Mouse (Mus musculus): ENCODE results near the gene Fgf13.
A peak's percentile ranks its signal among the peaks of the same experiment; 100 is the strongest.

The Fgf13 gene

DNA sequence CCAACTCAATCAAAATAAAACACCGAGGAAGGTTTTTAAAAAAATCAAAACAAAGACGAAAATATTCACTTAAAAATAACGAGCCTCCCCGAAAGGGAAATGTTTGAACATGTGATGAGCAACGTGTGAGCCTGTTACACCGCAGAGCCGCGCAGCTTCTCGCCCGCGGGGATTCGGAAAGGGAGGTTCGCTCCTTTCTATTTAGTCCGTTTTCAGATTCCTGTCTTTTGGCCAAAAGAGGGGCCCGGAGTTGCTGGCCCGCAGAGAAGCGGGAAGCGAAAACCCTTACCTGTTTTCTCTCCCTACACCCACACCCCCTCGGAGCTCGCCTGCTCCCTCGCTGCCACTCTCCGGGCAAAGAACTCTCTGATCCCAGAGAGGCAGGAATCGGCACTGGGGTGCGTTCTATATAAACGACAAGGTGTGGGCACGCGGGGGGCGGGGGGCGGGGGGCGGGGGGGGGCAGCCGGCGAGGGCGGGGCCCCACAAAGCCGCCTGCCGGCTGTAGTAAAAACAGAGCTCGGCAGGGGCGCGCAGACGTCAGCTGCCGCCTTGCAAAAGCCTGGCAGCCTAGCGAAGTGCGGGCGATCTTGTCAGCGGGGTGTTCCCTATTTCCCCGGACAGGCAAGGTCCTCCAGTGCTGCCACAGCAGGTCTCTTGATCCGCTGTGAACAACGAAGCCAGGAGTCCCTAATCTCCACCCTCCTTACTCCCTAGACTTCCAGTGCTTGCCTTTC, at the start of gene Fgf13:
Gene Fgf13 (minus strand): TSS at position 377 of the 737 bp plus-strand sequence.
- peak; percentile 6 to 7 for DNase-seq

DNA sequence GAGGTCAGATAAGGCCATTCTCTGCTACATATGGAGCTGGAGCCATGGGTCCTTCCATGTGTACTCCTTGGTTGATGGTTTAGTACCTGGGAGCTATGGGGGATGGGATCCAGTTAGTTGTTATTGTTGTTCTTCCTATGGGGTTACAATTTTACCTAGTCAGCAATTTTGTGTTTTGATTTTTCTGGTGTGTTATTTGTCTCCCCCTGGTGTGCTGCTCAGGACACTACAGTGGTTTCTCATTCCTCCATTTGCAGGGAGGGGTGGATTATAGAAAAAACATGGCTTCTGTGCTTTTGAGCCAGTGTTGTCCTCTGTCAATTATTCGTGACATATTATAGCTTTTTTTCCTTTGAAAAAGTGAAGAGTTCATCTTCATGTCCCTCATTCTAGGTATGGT, 38.7 kb upstream of the Fgf13 start:
- DNase-seq: no peak

DNA sequence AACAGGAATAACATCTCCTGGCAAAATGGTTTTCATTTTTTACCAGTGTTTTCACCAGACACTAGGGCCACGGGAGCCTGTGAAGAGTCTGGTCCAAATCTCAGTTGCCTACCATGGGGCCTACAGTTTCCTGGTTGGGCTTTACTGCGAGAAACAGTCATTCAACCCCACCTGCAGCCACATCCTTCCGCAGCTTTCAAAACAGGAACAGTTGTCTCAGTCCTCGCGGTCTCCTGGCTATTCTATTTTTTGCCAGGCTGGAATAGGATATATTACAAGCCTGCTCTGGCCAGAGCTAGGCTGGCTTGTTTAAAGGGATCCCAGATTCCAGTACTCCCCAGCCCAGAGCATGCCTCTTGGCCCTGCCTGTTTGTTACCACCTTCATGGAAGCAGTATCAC, 21.2 kb upstream of the Fgf13 start:
- DNase-seq: peak in 1 of 2 experiments; percentile 5

DNA sequence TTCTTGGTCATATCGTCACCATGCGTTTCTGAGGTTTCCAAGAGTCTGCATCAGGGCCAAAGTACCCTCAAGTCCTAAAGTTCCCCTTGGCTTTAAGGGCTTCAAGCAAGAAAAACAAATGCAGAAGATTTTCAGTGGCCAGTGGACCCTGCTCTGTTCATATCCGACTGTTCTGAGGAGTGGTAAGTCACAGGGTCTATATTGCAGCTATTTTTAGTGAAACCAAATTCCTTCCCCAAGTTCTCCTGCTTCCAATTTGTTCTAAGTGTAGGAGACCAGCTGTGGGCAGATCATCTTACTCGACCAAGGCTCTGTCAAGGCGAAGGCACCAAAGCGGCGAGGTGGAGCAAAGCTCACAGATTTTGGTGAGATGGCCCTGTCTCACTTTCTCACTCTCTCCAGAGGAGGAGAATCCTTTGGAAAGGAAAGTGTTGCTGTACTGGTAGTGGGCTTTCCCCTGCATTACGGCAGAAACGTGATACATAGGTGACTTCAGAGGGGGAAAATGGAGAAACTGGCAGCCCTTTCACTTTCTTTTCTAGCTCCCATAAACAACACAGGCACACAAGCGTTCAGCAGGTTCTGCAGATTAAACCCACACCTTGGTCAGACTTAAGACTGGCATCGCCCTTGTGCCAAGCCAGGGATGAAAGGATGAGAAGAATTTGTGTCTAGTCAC, 17.8 kb upstream of the Fgf13 start:
- DNase-seq: no peak

DNA sequence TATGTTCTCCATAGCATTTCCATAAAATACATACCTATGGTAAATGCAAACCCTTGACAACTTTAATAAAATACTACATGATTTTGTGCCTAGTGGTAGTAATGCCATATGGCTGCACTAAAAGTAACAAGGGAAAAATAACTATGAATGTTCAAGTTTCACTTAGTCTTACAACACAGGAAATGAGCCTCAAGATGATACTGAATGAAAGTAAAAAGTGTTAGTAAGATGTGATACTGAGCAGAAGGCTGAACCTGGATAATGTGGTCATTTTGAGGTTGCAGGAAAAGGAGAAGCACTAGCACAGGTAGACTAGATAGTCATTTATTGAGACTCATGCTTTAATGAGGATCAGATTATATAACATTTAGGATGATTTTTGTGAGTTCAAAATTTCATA, 16.2 kb upstream of the Fgf13 start:
- no peak for DNase-seq

DNA sequence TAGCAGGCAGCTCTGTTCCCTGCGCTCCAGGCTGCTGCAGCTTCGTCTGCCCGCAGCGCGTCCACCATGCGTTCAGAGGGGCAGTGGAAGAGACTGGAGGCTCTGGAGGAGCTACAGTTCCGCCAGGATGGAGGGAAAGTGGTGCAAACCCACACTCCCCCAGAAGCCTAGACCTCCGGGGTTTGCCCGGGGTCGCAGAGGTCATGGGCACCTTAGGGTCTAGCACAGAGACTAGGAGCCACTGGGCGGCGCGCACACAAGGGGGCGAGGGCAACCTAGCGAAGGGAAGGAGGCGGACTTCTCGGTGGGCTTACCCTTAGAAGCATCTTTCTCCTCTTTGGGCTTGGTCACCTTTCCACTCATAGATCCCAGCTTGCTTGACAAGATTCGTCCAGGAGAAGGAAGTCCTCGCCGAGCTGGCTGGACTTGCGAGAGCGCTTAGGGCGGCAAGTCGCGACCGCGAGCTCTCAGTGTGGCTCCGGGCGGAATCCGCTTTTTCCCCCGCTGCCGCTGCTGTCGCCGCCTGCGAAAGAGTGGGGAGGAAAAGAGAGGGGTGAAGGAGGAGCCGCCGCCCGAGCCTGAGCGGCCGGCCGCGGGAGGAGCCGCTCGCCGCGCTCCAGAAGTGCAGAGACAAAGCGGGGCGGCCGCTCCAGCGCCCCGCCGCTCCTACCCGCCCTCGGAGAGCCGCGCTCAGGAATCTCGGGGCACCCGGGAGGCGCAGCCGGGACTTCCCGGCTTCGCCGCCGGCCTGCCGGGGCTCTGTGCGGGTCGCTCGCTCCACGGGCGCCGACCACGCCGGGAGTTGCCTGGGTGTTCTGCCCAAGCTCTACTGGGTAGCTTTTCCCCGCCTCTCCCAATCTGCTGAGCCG, 811 bp downstream of the Fgf13 start:
- peak; percentile 10 to 15 for DNase-seq

DNA sequence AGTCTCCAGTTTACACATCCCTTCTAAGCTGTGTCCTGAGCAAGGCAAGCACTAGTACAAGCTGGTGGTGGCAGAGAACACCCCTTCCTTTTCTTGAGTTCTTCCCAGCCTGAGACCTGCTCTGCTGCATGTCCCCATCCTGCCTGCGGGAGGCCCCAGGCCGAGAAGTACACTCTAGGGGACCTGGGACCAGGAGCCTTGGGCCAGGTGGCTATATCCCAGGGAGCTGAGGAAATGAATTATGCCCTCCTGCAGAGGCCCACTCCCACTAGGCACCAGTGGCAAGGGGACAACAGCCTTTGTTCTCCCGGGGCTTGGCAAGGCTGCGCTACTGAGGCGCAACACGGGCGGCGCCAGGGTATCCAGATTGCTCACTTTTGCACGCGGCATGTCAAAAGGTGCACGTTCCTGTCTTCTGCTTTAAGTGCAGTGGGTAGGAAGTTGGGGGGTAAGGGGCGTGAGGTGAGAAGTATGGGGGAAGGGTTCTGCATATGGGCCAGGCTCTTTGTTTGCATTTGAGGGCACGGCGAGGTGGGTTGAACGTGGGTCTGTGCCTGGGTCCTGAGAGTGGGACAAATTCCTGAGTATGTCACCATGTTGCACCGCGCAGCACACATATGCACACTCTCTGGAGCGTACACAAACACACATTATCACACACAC, 1.7 kb downstream of the Fgf13 start:
- peak; percentile 2 to 7 for DNase-seq

DNA sequence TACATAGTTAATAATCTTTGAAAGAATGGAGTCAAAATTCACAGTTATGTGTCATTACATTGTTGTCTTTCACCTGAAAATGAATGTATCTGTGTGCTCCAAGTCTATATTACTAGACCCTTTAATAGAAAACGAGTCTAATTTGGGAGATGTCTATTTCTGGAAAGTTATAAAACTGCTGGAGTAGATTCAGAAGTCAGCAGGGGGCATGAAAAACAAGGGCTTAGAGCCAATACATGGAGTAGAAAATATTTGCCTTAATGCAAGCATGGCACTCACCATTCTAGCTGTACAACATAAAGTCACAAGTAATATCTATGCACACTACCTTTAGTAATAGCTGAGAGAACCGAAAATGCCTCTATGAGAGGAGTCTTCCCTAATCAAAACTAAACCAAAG, 19.9 kb downstream of the Fgf13 start:
- DNase-seq: no peak

DNA sequence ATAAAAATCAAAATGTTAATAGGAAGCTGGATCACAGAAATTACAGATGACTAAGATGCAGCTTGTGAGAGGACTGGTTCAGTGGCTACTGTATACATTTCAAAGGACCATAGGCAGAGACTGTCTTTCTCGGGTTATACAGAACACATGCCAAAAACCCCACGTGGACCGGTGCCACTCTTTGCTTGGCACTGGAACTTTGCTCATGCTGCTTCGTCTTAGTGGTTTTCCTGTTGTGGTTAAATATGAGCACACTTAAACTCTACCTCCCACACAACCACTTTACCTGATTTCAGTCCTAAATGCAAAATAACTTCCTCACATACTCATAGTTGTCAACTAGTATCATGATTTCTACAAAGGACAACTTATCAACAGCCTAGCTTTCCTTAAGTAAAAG, 59.6 kb downstream of the Fgf13 start:
- DNase-seq: no peak

DNA sequence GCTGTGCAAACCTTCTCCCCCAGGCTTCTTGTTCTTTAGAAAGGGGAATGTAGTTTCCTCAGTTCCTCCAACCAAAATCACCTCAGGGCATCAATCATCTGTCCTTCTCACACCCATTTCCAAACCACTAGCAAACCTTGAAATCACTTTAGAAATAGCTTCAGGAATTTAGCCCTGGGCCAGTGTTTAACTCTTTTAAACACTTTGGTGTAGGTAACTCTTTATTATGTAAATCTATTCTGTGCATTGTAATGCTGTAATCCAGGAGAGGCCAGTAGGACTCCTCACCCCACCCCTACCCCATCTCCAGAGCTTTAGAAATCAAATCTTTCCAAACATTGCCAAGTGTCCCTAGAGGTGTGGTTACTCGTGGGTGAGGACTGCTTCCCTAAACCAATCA, 74.5 kb downstream of the Fgf13 start:
- no peak for DNase-seq

DNA sequence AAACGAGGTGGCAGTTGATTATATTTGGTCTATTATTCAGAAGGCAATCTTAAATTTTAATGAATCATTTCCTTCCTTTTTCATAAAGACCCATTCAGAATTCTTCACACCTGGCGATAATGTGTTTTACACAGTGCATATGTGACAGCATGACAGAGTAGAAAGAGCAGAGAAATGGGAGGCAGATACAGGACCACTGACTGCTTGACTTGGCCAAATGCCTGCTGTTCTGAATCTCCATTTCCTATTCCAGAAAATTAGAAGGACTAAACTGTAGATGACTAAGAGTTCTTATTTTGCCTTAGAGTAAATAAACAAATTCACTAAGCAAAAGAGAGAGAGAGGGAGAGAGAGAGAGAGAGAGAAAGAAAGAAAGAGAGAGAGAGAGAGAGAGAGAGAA, 82.4 kb downstream of the Fgf13 start:
- DNase-seq: no peak

DNA sequence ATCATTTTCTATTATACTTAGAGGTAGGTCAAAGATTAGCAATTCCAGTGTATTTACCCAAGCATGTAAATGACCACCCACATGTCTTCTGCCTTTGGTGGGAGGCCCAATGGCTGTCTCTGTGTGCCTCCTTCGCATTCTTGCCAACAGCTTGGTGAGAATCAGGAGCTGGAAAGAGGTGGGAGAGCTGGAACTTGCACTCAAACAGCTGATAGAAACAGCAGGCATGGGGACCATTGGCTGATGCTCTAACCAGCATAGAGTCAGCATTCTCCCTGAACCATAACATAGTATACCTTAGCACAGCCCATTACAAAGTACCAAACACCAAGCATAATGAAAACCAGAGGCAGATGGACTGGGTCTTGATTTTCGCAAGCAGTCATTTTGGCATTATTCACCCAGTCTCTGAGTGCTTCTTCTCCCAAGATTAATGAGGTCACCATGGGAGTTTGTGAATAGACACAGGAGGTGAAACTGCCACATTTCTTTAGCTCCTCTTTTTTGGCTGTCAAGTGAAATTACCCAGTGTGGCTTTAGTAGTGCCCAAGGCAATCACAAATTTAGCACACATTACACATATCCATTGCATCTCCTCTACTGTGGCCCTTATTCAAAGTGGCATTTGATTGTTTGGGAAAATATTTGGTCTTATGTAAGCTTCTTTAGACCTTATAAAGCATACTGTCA, 165.1 kb downstream of the Fgf13 start:
- no peak for DNase-seq

DNA sequence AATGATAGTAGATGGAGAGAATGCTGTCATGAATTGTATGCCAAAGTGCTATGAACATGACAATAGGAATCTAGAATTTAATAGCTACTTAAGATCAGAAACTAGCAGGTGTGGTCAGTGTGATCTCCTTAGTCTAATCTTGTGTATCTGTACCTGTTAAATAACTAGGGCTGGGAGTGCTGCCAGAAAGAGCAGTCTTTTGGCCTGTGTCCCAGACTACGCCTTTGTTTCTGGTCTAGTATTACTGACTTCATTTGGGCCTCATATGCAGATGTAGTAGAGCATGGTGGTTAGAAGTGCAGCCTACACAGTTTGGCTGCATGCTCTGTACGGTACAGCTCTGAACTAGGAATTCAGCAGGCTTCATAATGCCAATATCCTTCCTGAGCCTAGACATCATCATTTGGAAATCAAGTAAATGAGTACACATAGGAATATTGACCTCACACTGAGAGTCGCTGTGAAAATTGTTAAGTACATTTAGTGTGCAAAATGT, 276.9 kb downstream of the Fgf13 start:
- no peak for DNase-seq

DNA sequence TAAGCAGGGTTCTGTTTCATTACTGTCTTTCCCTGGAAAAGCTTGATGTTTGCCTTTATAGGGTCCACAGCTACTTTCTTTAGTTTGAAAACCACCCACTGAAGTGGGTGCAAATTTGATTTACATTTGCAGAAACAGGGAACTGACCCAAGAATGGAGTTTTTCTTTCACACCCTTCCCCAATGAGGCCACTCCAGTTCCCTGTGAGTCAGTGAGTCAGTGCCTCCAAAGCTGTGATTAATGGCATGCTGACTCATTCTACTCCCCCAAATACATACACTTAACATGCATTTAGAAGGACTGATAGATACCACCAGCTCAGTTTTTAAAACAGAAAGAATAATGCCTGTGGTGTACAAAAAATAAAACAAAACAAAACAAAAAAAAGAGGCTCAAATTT, 316.3 kb downstream of the Fgf13 start:
- DNase-seq: no peak

DNA sequence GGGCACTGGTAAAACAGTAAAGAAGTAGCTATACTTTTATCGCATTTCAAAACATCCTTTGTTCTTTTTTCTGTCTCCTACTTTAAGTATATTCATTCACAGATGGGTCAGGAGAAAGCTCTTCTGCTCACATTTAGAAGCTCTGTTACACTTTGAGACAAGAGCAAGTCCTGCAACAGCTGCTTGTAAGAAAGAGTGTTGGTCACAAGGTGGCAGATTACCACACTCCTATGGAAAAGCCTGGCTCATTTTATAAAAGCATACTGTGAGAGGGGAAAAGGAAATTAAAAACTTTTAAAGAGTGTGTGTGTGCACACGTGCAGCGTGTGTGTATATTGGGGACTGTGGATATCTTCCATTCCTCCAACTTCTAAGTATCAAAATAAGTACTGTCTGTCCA, 324.1 kb downstream of the Fgf13 start:
- DNase-seq: no peak

DNA sequence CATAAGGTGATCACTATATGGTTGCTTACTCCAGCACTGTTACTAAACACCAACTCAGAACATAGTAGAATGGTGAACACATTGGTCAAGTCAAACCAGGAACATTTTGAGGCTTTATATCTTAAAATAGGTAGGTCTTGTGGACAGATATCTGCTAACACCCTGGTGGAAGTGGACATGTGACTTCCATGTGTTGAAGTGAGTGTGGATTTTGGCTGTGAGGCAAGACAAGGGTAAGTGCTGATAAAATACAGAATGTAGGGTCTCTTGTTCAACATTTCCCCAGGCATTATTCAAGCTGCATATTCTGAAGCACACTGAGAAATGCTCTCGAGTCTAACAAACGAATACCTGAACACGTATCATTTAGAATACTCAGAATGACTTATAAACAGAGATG, 324.7 kb downstream of the Fgf13 start:
- no peak for DNase-seq

DNA sequence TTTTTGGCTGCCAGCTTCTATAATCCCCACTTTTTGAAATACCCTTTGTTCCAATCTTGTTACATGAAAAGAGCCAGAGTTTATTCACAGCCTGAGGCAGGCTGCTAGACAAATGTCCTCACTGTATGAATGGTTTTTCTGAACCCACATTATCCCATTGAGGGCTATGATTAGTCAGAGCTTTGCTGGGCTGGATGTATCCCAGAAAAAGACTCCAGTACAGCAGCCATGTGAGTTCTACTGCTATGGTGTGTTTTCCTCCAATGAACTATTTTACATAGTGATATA, 326.5 kb downstream of the Fgf13 start:
- DNase-seq: no peak

DNA sequence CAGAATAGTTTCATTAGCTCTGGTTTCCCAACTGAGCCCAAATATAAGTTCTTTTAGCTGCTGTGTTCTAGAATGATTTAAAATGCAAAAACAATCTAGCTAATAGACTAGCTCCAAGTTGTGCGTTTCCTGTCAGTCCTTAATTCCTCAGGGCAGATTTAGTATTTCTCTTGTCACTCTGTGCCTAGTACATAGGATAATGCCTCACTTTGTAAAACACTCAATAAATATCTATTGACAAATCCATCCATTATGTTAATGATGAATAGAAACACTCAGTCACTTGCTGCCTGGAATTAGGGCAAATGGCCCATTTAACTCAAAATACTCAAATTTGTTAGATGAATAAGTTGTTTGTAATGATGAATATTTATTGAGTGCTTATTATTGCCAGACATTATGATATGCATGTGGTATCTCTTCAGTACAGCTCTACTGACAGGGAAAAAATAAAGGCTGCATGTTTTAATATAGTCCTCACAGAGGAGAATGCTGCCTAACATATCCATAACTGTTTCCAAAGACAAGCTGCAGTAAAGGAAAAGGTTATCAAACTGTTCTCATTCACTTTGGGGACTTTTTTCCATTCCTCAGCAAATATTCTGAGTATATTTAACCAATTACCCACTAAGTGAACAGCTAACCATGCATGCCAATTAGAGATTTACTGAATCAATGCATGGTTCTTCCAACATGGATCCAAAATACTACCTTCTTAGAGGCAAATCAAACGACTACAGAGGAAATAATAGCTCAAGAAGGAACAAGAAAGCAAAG, 327.0 kb downstream of the Fgf13 start:
- DNase-seq: no peak

DNA sequence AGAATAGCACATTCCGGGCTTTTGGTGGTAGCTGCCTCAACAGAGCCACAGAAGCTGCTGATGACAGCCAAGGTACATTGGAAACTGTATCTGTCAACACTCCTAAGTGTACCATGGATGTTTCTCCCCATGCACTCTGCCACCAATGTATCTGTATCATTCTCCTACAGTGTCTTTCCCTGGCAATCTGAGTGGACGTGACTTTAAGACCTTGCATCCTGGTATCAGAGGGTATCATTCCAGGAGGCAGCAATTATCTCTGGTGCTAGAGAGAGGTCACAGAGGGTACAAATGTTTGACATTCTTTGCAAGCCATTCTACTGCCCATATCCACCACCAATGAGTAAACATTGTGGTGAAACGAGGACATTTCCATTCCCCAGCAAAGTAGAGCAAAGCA, 347.2 kb downstream of the Fgf13 start:
- no peak for DNase-seq

DNA sequence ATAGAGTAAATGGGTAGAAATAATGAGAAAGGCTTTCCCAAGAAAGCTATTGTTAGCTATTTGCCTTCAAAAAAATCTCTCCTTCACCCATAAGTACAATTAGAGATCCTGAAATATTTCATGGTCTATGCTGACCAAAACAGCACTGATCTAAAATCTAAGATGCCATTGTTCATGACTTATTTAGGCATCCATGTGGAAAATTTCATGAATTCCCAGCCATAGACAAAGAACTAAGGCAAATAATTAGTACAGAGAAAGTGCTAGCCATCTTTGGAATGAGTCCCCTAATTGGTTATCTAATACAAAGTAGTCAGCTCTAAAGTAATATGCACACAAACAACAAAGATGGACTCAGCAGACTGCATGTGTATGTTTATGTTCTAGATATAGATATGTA, 366.7 kb downstream of the Fgf13 start:
- DNase-seq: no peak

DNA sequence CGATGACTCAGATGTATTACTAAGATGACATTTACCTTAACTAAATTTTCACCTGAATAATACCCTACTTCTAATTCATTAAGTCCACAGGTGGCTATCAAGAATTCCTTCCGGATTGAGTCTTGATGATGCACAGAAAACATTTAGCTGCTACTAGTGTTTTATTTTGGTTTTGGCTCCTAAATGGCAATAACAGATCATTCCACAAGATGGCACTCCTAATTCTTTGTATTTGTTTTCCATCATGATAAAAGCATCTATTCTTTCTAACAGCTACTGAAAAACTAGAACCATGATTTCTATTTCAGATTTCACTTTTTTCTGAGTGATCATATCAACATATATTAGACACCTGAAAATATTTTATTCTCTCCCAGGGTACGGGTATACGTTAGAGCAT, 373.7 kb downstream of the Fgf13 start:
- no peak for DNase-seq

DNA sequence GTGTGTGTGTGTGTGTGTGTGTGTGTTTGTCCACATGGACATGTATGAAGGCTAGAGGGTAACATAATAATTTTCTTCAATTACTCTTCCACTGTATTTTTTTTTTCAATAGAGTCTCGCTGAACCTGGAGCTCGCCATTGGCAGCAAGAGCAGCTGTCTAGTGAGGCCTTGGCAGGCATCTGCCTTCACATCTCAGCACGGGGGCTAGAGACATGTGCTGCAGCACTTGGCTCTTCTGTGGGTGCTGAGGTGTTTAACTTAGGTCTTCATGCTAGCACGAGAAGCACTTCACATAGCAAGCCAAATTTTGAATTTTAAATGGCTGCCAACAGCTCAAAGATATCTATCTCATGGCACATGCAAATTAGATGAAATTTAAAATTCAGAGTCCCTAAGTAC, 380.9 kb downstream of the Fgf13 start:
- DNase-seq: no peak

All from thymus, adult 18-20 months (tissue).